Mouse (Mus musculus) kidney, adult 2 months (tissue): ENCODE measurements around the gene Lrrc42.

Experiments
- CTCF ChIP-seq: fragments of 200-500 bp; conservative IDR thresholded peaks from 2 replicates; pipeline ENCODE4 v1.5.1; 2011; ENCODE audit warnings: low read depth, mild to moderate bottlenecking, control low read depth, low read length, moderate library complexity, mixed read lengths; ENCODE audit not compliant: insufficient read depth, insufficient read length
- POLR2A ChIP-seq: fragments of 200-500 bp; IDR thresholded peaks from one replicate; pipeline ENCODE4 v1.6.1; 2011; ENCODE audit warnings: low read depth, low read length, control low read depth

- TF ChIP-seq CTCF (no peak), POLR2A (no peak)
Observed at GRCm38 (mm10) chr4:107246040-107246439, 7.3 kb downstream of the Lrrc42 start.
